Comparison of ENCODE assay signal across 10 mouse cellular contexts in the genomic region with DNA sequence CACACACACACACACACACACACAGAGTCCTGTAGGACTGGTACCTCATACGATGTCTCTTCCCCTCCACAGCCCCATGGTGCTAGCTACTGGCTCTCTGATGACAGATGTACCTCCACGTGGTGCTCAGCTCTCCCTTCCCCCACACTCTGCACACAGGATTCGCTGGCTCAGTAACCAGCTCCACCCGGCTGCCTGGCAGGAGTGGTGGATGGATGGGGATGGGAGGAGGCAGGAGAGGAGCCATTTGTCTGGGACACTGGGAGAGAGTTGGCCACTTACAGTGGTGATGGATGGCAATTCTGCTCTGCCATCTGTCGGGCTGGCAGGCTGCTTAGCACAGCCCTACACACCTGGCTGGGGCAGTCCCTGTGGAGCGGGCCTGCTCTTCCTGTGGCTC.
DNase-seq lines count a peak whose midpoint lies in the region; ATAC-seq lines count a peak whose summit lies in the region.
"Had no signal": no experiment of that assay in that cellular context is flagged by ENCODE, and none has a peak within 500 bp of the region (broad histone marks: within the 10 kb centered on the region; RNA-seq: fewer than 3 reads in every experiment).

No protein-coding gene starts in this region.

- no peaks in the 10 kb centered on the region for H3K4me1 ChIP-seq in embryonic facial prominence, embryonic 13.5 days
- H3K4me1 ChIP-seq in neural tube, embryonic 13.5 days (replicated peaks): peaks cover 58% of the 10 kb centered on the region

- H3K9me3 ChIP-seq in embryonic facial prominence, embryonic 13.5 days: no peaks in the 10 kb centered on the region
- H3K9me3 ChIP-seq in neural tube, embryonic 13.5 days: no peaks in the 10 kb centered on the region

- DNase-seq in cerebellum, adult 11-12 months: peak; percentile 6
- peak; percentile 59 to 68 for DNase-seq in layer of hippocampus, adult 8-10 months (ENCODE audit: low spot score in 2 of 2)
- DNase-seq in spleen, postnatal 10 days (ENCODE audit: low spot score in 2 of 2): no peak
- DNase-seq in ovary, postnatal 36 days (ENCODE audit: low spot score): no peak
- DNase-seq: gastrocnemius, postnatal 10 days had no signal

- H3K27me3 ChIP-seq in embryonic facial prominence, embryonic 13.5 days: peaks cover 16% of the 10 kb centered on the region
- H3K27me3 ChIP-seq in neural tube, embryonic 13.5 days: peaks cover 6% of the 10 kb centered on the region; the same call in 1 of the 2 replicates

- no peak overlapping the region for H3K4me3 ChIP-seq in embryonic facial prominence, embryonic 13.5 days
- H3K4me3 ChIP-seq in neural tube, embryonic 13.5 days: no peak overlapping the region
- H3K4me3 ChIP-seq: left cerebral cortex, adult 2 months had no signal

- 29% methylated on average over 6 of the region's 6 CpGs for WGBS in embryonic facial prominence, embryonic 13.5 days
- WGBS in neural tube, embryonic 13.5 days: 13% methylated on average over 6 of the region's 6 CpGs

- H3K36me3 ChIP-seq in embryonic facial prominence, embryonic 13.5 days: no peaks in the 10 kb centered on the region
- H3K36me3 ChIP-seq in neural tube, embryonic 13.5 days: no peaks in the 10 kb centered on the region

- H3K4me2 ChIP-seq in embryonic facial prominence, embryonic 13.5 days: no peak overlapping the region
- no peak overlapping the region for H3K4me2 ChIP-seq in neural tube, embryonic 13.5 days

- no peak for ATAC-seq in cerebellum, adult (ENCODE audit: insufficient number of reproducible peaks, low FRiP score, low TSS enrichment)
- ATAC-seq in embryonic facial prominence, embryonic 13.5 days (ENCODE audit: insufficient number of reproducible peaks, insufficient read depth, low FRiP score, low TSS enrichment, low read depth): 0 out of 2 replicates have a peak, but pooled peaks have one; percentile 10
- ATAC-seq in neural tube, embryonic 13.5 days (ENCODE audit: low read depth): peak; percentile 90
- no peak for ATAC-seq in CD4-positive, CD25-positive, alpha-beta regulatory T cell, adult 4 months

- H3K27ac ChIP-seq in embryonic facial prominence, embryonic 13.5 days: no peak overlapping the region
- H3K27ac ChIP-seq in neural tube, embryonic 13.5 days (replicated peaks): peak overlapping the region; percentile 46
- H3K27ac ChIP-seq: left cerebral cortex, adult 2 months had no signal

- H3K9ac ChIP-seq in embryonic facial prominence, embryonic 13.5 days: no peak overlapping the region
- H3K9ac ChIP-seq in neural tube, embryonic 13.5 days: 0 out of 2 replicates have a peak overlapping the region, but pooled peaks have one; percentile 19

Comparison
In these comparisons a context has a peak if more than half of its experiments do, and no peak if none do; other contexts are left out.
1. DNase-seq: peak in cerebellum, adult 11-12 months (single experiment) and layer of hippocampus, adult 8-10 months (2 of 2); none in spleen, postnatal 10 days (0 of 2) and ovary, postnatal 36 days (single experiment).
2. ATAC-seq: peak in embryonic facial prominence, embryonic 13.5 days (single experiment) and neural tube, embryonic 13.5 days (single experiment); none in cerebellum, adult (single experiment) and CD4-positive, CD25-positive, alpha-beta regulatory T cell, adult 4 months (single experiment).